Mouse (Mus musculus) kidney, adult 11 months (tissue): ENCODE results near the gene Bcam.

Experiments used
- DNase-seq: peaks from one replicate; pipeline ENCODE4 v3.0.0; 2022

Gene Bcam

GRCm38 (mm10) chr7:19718297-19718952 lies 52.4 kb downstream of the Bcam start:
- no peak for DNase-seq

DNA sequence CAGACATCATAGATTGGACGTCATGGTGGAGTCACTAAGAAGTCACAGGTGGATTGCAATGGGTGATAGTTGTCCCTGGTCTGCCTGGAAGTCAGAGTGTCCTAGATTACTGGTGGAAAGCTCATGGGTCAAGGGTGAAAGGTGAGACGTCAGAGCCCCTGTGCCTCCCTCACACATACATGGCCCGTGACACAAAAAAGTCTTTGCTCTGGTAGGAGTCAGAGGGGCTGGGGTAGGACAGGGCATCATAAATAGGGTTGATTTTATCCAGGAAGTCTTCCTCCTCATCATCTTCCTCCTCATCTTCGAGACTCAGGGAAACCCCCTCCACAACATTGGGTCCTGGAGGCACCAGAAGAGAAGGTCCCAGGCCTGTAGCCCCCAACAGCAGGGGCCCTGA lies 53.5 kb downstream of the Bcam start:
- DNase-seq = no peak

DNA sequence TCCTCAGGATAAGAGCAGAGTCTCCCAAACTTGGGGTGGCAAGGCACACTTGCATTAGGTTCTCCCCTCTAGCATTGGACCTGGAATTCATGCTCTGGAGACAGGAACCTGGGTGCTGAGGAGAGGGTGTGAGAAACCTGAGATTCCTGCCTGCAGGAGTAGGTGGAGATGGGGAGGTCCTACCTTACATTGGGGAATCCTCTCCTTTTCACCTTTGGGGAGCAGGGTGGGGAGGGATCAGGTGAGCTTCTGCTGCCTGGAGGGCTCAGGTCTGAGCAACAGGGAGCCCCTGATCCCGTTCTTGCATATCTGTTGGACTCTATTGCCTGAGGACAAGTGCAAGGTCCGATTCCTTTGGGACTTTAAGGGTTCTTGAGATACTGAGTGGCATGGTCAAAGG lies 54.0 kb downstream of the Bcam start:
- no peak for DNase-seq

- no peak for DNase-seq
These were observed 54.6 kb downstream of the Bcam start for GRCm38 (mm10) chr7:19716055-19716682.

- DNase-seq = peak; percentile 100
These were observed 55.4 kb downstream of the Bcam start, which contains the start of gene Tomm40 for GRCm38 (mm10) chr7:19715239-19716054. TSS of gene Tomm40 (minus strand) at chr7:19715438.

DNA sequence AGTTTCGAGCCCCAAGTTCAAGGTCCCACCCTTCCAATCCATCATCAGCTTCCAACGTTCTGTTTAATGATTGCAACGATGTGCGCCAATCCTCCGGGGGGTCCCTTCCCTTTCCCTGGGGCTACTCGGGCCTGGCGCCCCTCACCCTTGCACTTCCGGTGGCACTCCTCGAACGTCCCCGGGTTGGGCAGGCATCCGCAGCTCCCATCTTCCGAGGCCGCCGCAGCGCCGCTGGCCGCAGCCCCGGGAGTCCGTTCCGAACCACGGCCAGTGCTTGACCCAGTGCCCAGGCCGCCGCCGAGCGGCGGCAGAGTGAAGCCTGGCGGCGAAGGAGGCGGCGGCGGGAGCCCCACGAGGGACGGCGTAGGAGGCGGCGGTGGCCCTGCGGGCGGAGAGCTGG lies 56.0 kb downstream of the Bcam start:
- DNase-seq = no peak

DNA sequence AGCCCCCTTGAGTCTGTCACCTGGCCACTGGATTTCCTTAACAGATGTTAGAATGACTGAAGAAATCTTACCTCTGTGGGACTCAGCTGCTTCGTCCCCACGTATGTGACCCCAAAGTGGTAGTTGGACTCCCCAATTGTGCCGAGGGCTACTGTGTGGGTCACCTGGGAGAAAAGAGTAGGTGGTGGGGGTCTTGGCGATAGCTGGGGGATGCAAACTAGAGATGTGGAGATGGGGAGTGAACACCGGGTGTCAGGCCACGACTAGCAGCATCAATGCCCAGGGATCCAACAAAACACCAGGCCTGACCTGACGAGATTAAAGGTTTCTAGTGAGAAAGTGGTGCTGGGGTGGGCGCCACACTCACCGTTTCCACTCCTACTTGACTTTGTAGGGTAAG lies 57.2 kb downstream of the Bcam start:
- no peak for DNase-seq

- DNase-seq = no peak
These were observed 57.6 kb downstream of the Bcam start for GRCm38 (mm10) chr7:19713196-19713595.

GRCm38 (mm10) chr7:19712414-19712813 lies 58.4 kb downstream of the Bcam start:
- DNase-seq = no peak

- DNase-seq = no peak
These were observed 60.2 kb downstream of the Bcam start for GRCm38 (mm10) chr7:19710650-19711049.
